Mouse (Mus musculus) bone marrow macrophage, adult 2 months (primary cell): Measurements from ENCODE around the gene Ccdc36.

Experiments
- CTCF ChIP-seq: IDR thresholded peaks from 2 replicates; pipeline ENCODE4 v1.5.1; 2012; ENCODE audit warnings: low read depth, mild to moderate bottlenecking, low read length, moderate library complexity
- POLR2A ChIP-seq: IDR thresholded peaks from 2 replicates; pipeline ENCODE4 v1.6.1; 2012; ENCODE audit warnings: mild to moderate bottlenecking, low read depth, low read length, borderline replicate concordance

GRCm38 (mm10) chr9:108445125-108445524 lies 16.8 kb upstream of the Ccdc36 start:
- TF ChIP-seq POLR2A (no peak), CTCF (no peak)
